Mouse (Mus musculus) midbrain, embryonic 12.5 days (tissue): ENCODE data around the gene Brsk1. TPM values are rescaled to one million over a fixed set of nuclear protein-coding genes. Genes with fewer than 3 reads are reported as not detected.

Experiments used
- ATAC-seq: fragments of 200-750 bp; cut with Nextera tagmentation; 2 replicates; pipeline ENCODE4 v1.8.0; 2017; ENCODE audit warnings: low read depth, moderate TSS enrichment, moderate library complexity; ENCODE audit not compliant: low FRiP score
- H3K27ac ChIP-seq: fragments of 300-500 bp; sonication (generic); replicated peaks from 2 replicates; pipeline ENCODE4 v1.5.1; 2016; ENCODE audit warnings: mild to moderate bottlenecking
- H3K27me3 ChIP-seq: fragments of 300-500 bp; sonication (generic); 2 replicates; pipeline ENCODE4 v1.6.1; 2016; ENCODE audit warnings: mild to moderate bottlenecking
- H3K36me3 ChIP-seq: fragments of 300-500 bp; sonication (generic); 2 replicates; pipeline ENCODE4 v1.6.1; 2016
- H3K4me1 ChIP-seq: fragments of 300-500 bp; sonication (generic); 2 replicates; pipeline ENCODE4 v1.6.1; 2016
- H3K4me2 ChIP-seq: fragments of 300-500 bp; sonication (generic); replicated peaks from 2 replicates; pipeline ENCODE4 v1.6.1; 2016; ENCODE audit warnings: mild to moderate bottlenecking, moderate library complexity
- H3K4me3 ChIP-seq: fragments of 300-500 bp; sonication (generic); 2 replicates; pipeline ENCODE4 v1.5.1; 2016; ENCODE audit warnings: mild to moderate bottlenecking
- H3K9ac ChIP-seq: fragments of 300-500 bp; sonication (generic); replicated peaks from 2 replicates; pipeline ENCODE4 v1.6.1; 2016; ENCODE audit warnings: mild to moderate bottlenecking, moderate library complexity
- H3K9me3 ChIP-seq: fragments of 300-500 bp; sonication (generic); 2 replicates; pipeline ENCODE4 v1.6.1; 2016; ENCODE audit warnings: mild to moderate bottlenecking
- WGBS: fragments of 180-500 bp; shearing (Covaris S2); methylation state at CpG from one replicate; pipeline ENCODE4 v1.1.7; 2016; 5-methylcytosine and 5-hydroxymethylcytosine counted together
- polyA plus RNA-seq: library from polyadenylated mRNA; unstranded; fragments of >200 nt; fragmentation: Nextera tagmentation; extraction: Ambion mirVana; gene quantifications from 2 replicates; pipeline ENCODE4 v1.2.1, GENCODE M21; 2016

Brsk1 gene
- polyA plus RNA-seq, 1 experiment from 2014 or later: 5.7 TPM

GRCm38 (mm10) chr7:4741672-4742481, 51.5 kb downstream of the Brsk1 start:
- WGBS: 82% methylated on average over 21 of the region's 21 CpGs
- H3K9ac ChIP-seq: peak overlapping the region; percentile 89; the same call in 1 of the 2 replicates
- H3K36me3 ChIP-seq: peaks cover 35% of the 10 kb centered on the region
- peaks cover 39% of the 10 kb centered on the region for H3K4me1 ChIP-seq
- H3K27me3 ChIP-seq: peaks cover 3% of the 10 kb centered on the region; the same call in 1 of the 2 replicates
- H3K4me2 ChIP-seq: peak overlapping the region; percentile 93
- no peaks in the 10 kb centered on the region for H3K9me3 ChIP-seq
- H3K27ac ChIP-seq: 0 out of 2 replicates have a peak overlapping the region, but pooled peaks have one; percentile 93
- ATAC-seq: no peak
- H3K4me3 ChIP-seq: peak overlapping the region; percentile 77; the same call in 1 of the 2 replicates

GRCm38 (mm10) chr7:4742482-4742819, 52.0 kb downstream of the Brsk1 start:
- peaks cover 3% of the 10 kb centered on the region; the same call in 1 of the 2 replicates for H3K27me3 ChIP-seq
- no peak for ATAC-seq
- peaks cover 41% of the 10 kb centered on the region for H3K4me1 ChIP-seq
- no peak overlapping the region for H3K27ac ChIP-seq
- H3K9ac ChIP-seq: no peak overlapping the region; the same call in 1 of the 2 replicates
- WGBS: 85% methylated on average over 6 of the region's 6 CpGs
- H3K4me3 ChIP-seq: no peak overlapping the region
- no peaks in the 10 kb centered on the region for H3K9me3 ChIP-seq
- peaks cover 37% of the 10 kb centered on the region for H3K36me3 ChIP-seq
- 0 out of 2 replicates have a peak overlapping the region, but pooled peaks have one; percentile 93 for H3K4me2 ChIP-seq

- WGBS: 57% methylated on average over 2 of the region's 2 CpGs
- peaks cover 41% of the 10 kb centered on the region for H3K4me1 ChIP-seq
- H3K9ac ChIP-seq: no peak overlapping the region; the same call in 1 of the 2 replicates
Observed at GRCm38 (mm10) chr7:4743354-4743753, 53.0 kb downstream of the Brsk1 start.

GRCm38 (mm10) chr7:4744886-4745285, 54.5 kb downstream of the Brsk1 start:
- WGBS: 98% methylated on average over 6 of the region's 6 CpGs

More at GRCm38 (mm10) chr7:4743354-4743753, 53.0 kb downstream of the Brsk1 start:
- no peak overlapping the region for H3K4me2 ChIP-seq
- no peaks in the 10 kb centered on the region for H3K27me3 ChIP-seq
- no peak overlapping the region for H3K27ac ChIP-seq
- H3K9me3 ChIP-seq: no peaks in the 10 kb centered on the region
- no peak for ATAC-seq
- H3K36me3 ChIP-seq: peaks cover 37% of the 10 kb centered on the region
- H3K4me3 ChIP-seq: no peak overlapping the region

GRCm38 (mm10) chr7:4746326-4746980, 56.0 kb downstream of the Brsk1 start:
- Histone ChIP-seq H3K9ac (0 out of 2 replicates have a peak overlapping the region, but pooled peaks have one; percentile 20), H3K36me3 (peaks cover 37% of the 10 kb centered on the region), H3K4me1 (peaks cover 26% of the 10 kb centered on the region), H3K4me3 (no peak overlapping the region), H3K4me2 (no peak overlapping the region), H3K27me3 (0 out of 2 replicates have a peak, but pooled peaks cover 4% of the 10 kb centered on the region), H3K9me3 (no peaks in the 10 kb centered on the region), H3K27ac (0 out of 2 replicates have a peak overlapping the region, but pooled peaks have one; percentile 15)
- WGBS: 78% methylated on average over 22 of the region's 22 CpGs
- no peak for ATAC-seq

More at GRCm38 (mm10) chr7:4744886-4745285, 54.5 kb downstream of the Brsk1 start:
- Histone ChIP-seq H3K4me3 (no peak overlapping the region), H3K27ac (no peak overlapping the region), H3K27me3 (no peaks in the 10 kb centered on the region), H3K36me3 (peaks cover 37% of the 10 kb centered on the region), H3K4me2 (no peak overlapping the region), H3K4me1 (peaks cover 34% of the 10 kb centered on the region), H3K9me3 (no peaks in the 10 kb centered on the region), H3K9ac (no peak overlapping the region)
- ATAC-seq: no peak

GRCm38 (mm10) chr7:4747156-4747899, 56.9 kb downstream of the Brsk1 start:
- H3K27ac ChIP-seq: no peak overlapping the region
- H3K4me2 ChIP-seq: no peak overlapping the region
- no peaks in the 10 kb centered on the region for H3K9me3 ChIP-seq
- peaks cover 26% of the 10 kb centered on the region for H3K4me1 ChIP-seq
- no peak for ATAC-seq
- WGBS: 78% methylated on average over 9 of the region's 9 CpGs
- H3K9ac ChIP-seq: no peak overlapping the region
- peaks cover 37% of the 10 kb centered on the region for H3K36me3 ChIP-seq
- H3K27me3 ChIP-seq: peaks cover 8% of the 10 kb centered on the region; the same call in 1 of the 2 replicates
- H3K4me3 ChIP-seq: no peak overlapping the region

GRCm38 (mm10) chr7:4748321-4748720, 57.9 kb downstream of the Brsk1 start:
- ATAC-seq: no peak
- Histone ChIP-seq H3K27ac (no peak overlapping the region), H3K27me3 (peaks cover 8% of the 10 kb centered on the region; the same call in 1 of the 2 replicates), H3K9me3 (no peaks in the 10 kb centered on the region), H3K9ac (no peak overlapping the region), H3K36me3 (peaks cover 30% of the 10 kb centered on the region), H3K4me3 (no peak overlapping the region), H3K4me1 (peaks cover 25% of the 10 kb centered on the region), H3K4me2 (no peak overlapping the region)
- 83% methylated on average over 4 of the region's 4 CpGs for WGBS

GRCm38 (mm10) chr7:4749169-4749568, 58.8 kb downstream of the Brsk1 start:
- WGBS: 75% methylated on average over 2 of the region's 2 CpGs
- H3K4me3 ChIP-seq: no peak overlapping the region
- H3K36me3 ChIP-seq: peaks cover 26% of the 10 kb centered on the region
- peaks cover 24% of the 10 kb centered on the region for H3K4me1 ChIP-seq
- H3K27me3 ChIP-seq: peaks cover 14% of the 10 kb centered on the region; the same call in 1 of the 2 replicates
- no peak overlapping the region for H3K9ac ChIP-seq
- H3K9me3 ChIP-seq: no peaks in the 10 kb centered on the region
- ATAC-seq: no peak
- H3K4me2 ChIP-seq: no peak overlapping the region
- H3K27ac ChIP-seq: no peak overlapping the region

GRCm38 (mm10) chr7:4751971-4752820, 61.8 kb downstream of the Brsk1 start:
- ATAC-seq: peak; percentile 82
- H3K4me2 ChIP-seq: peak overlapping the region; percentile 52
- H3K4me3 ChIP-seq: peak overlapping the region; percentile 35
- peaks cover 16% of the 10 kb centered on the region; the same call in 1 of the 2 replicates for H3K27me3 ChIP-seq
- WGBS: under 1% methylated on average over 30 of the region's 30 CpGs
- no peaks in the 10 kb centered on the region; the same call in 1 of the 2 replicates for H3K9me3 ChIP-seq
- H3K4me1 ChIP-seq: peaks cover 21% of the 10 kb centered on the region
- H3K36me3 ChIP-seq: no peaks in the 10 kb centered on the region; the same call in 1 of the 2 replicates
- H3K27ac ChIP-seq: peak overlapping the region; percentile 56
- H3K9ac ChIP-seq: peak overlapping the region; percentile 28; the same call in 1 of the 2 replicates

GRCm38 (mm10) chr7:4752821-4753570, 62.6 kb downstream of the Brsk1 start, which contains the start of gene Cox6b2:
Gene Cox6b2, minus strand, starts transcription at chr7:4753094.
- Histone ChIP-seq H3K4me1 (peaks cover 21% of the 10 kb centered on the region), H3K4me3 (peak within 1 kb of the TSS; percentile 35), H3K4me2 (peak within 1 kb of the TSS; percentile 52), H3K36me3 (no peaks in the 10 kb centered on the region; the same call in 1 of the 2 replicates), H3K27me3 (peaks cover 16% of the 10 kb centered on the region; the same call in 1 of the 2 replicates), H3K27ac (peak within 1 kb of the TSS; percentile 56), H3K9ac (peak within 1 kb of the TSS; percentile 28; the same call in 1 of the 2 replicates), H3K9me3 (no peaks in the 10 kb centered on the region; the same call in 1 of the 2 replicates)
- peak; percentile 92 for ATAC-seq
- 3% methylated on average over 24 of the region's 24 CpGs for WGBS
